Mouse (Mus musculus): ENCODE measurements at regions not wholly inside any gene's neighbourhood (a gene's known extent, or its start where the extent isn't known, plus 50 kb on each side); places are given as distances from the start of the nearest gene placed in this dataset.
A peak's percentile ranks its signal among the peaks of the same experiment; 100 is the strongest.

GRCm38 (mm10) chr4:150775281-150775680 is 78.4 kb upstream of the Errfi1 start:
- no peak overlapping the region for H3K27ac ChIP-seq (ENCODE audit: control insufficient read depth, low read depth, low read length)
- H3K4me3 ChIP-seq (ENCODE audit: control insufficient read depth in 1 of 2, insufficient read depth in 1 of 2, low read depth in 2 of 2, low read length in 2 of 2) = no peak overlapping the region
- TF ChIP-seq CHD2 (IDR thresholded peaks at IDR 0.05; ENCODE audit: low read length) (no peak), TBP (IDR thresholded peaks at IDR 0.05; ENCODE audit: low read depth, low read length) (no peak), NELFE (IDR thresholded peaks at IDR 0.05; ENCODE audit: low read depth, low read length) (no peak), ELF1 (IDR thresholded peaks at IDR 0.05; ENCODE audit: low read depth, low read length) (no peak), JUND (IDR thresholded peaks at IDR 0.05; ENCODE audit: low read depth, low read length) (no peak), POLR2AphosphoS5 (IDR thresholded peaks at IDR 0.05; ENCODE audit: borderline replicate concordance, low read depth, low read length) (no peak), MXI1 (IDR thresholded peaks at IDR 0.05; ENCODE audit: low read depth, low read length) (no peak)
- H3K79me2 ChIP-seq (ENCODE audit: control insufficient read depth, insufficient read depth, low read length, poor library complexity) = no peaks in the 10 kb centered on the region
- H3K9ac ChIP-seq (ENCODE audit: control insufficient read depth, low read depth, low read length, poor library complexity, severe bottlenecking) = no peak overlapping the region
- H3K27me3 ChIP-seq (ENCODE audit: control insufficient read depth in 1 of 2, insufficient read depth in 2 of 2, low read length in 2 of 2) = peaks cover 0 to 2% of the 10 kb centered on the region in 2 experiments; a peak in 1 of 4 replicates
- no peaks in the 10 kb centered on the region for H3K4me1 ChIP-seq (ENCODE audit: control insufficient read depth in 1 of 2, insufficient read depth in 2 of 2, low read length in 2 of 2)
- no peaks in the 10 kb centered on the region for H3K9me3 ChIP-seq (replicated peaks; ENCODE audit: insufficient read depth, low read length)
- DNase-seq (ENCODE audit: low read depth, low spot score) = no peak
- H3K36me3 ChIP-seq (ENCODE audit: control insufficient read depth in 1 of 2, insufficient read depth in 2 of 2, low read length in 2 of 2) = no peaks in the 10 kb centered on the region

GRCm38 (mm10) chr4:150774289-150774914 is 79.3 kb upstream of the Errfi1 start:
- Histone ChIP-seq H3K9me3 (replicated peaks; ENCODE audit: insufficient read depth, low read length) (no peaks in the 10 kb centered on the region), H3K27me3 (ENCODE audit: control insufficient read depth in 1 of 2, insufficient read depth in 2 of 2, low read length in 2 of 2) (peaks cover 0 to 2% of the 10 kb centered on the region in 2 experiments; a peak in 1 of 4 replicates), H3K27ac (ENCODE audit: control insufficient read depth, low read depth, low read length) (no peak overlapping the region), H3K36me3 (ENCODE audit: control insufficient read depth in 1 of 2, insufficient read depth in 2 of 2, low read length in 2 of 2) (no peaks in the 10 kb centered on the region), H3K4me3 (ENCODE audit: control insufficient read depth in 1 of 2, insufficient read depth in 1 of 2, low read depth in 2 of 2, low read length in 2 of 2) (no peak overlapping the region), H3K4me1 (ENCODE audit: control insufficient read depth in 1 of 2, insufficient read depth in 2 of 2, low read length in 2 of 2) (no peaks in the 10 kb centered on the region), H3K9ac (ENCODE audit: control insufficient read depth, low read depth, low read length, poor library complexity, severe bottlenecking) (no peak overlapping the region), H3K79me2 (ENCODE audit: control insufficient read depth, insufficient read depth, low read length, poor library complexity) (no peaks in the 10 kb centered on the region)
- no peak for TF ChIP-seq MAX (IDR thresholded peaks at IDR 0.05; ENCODE audit: low read length)
- no peak for TF ChIP-seq MAZ (IDR thresholded peaks at IDR 0.05; ENCODE audit: low read depth, low read length)
- TF ChIP-seq POLR2A (IDR thresholded peaks at IDR 0.05; ENCODE audit: control insufficient read depth in 1 of 2, insufficient read depth in 1 of 2, low read depth in 1 of 2, low read length in 2 of 2, poor library complexity in 1 of 2) = no peak
- no peak for TF ChIP-seq MYC (IDR thresholded peaks at IDR 0.05; ENCODE audit: low read depth, low read length)
- TF ChIP-seq RAD21 (IDR thresholded peaks at IDR 0.05; ENCODE audit: low read depth, low read length) = peak; percentile 21
- TF ChIP-seq CHD2 (IDR thresholded peaks at IDR 0.05; ENCODE audit: low read length) = no peak
- TF ChIP-seq ZKSCAN1 (IDR thresholded peaks at IDR 0.05; ENCODE audit: low read depth, low read length) = no peak
- no peak for TF ChIP-seq MYB (IDR thresholded peaks at IDR 0.05; ENCODE audit: low read depth, low read length)
- no peak for TF ChIP-seq SIN3A (IDR thresholded peaks at IDR 0.05; ENCODE audit: low read length)
- no peak for TF ChIP-seq GATA1 (IDR thresholded peaks at IDR 0.05; ENCODE audit: low read depth, low read length)
- TF ChIP-seq ZMIZ1 (IDR thresholded peaks at IDR 0.05; ENCODE audit: low read depth, low read length) = no peak
- TF ChIP-seq SMC3 (IDR thresholded peaks at IDR 0.05; ENCODE audit: low read depth, low read length) = peak; percentile 25
- no peak for TF ChIP-seq MEF2A (IDR thresholded peaks at IDR 0.05; ENCODE audit: extremely low read depth, insufficient replicate concordance, low read depth, low read length, poor library complexity, severe bottlenecking)
- no peak for TF ChIP-seq TCF12 (IDR thresholded peaks at IDR 0.05; ENCODE audit: low read depth, low read length)
- no peak for TF ChIP-seq CHD1 (IDR thresholded peaks at IDR 0.05; ENCODE audit: low read depth, low read length)
- no peak for TF ChIP-seq ETS1 (IDR thresholded peaks at IDR 0.05; ENCODE audit: low read depth, low read length)
- TF ChIP-seq ELF1 (IDR thresholded peaks at IDR 0.05; ENCODE audit: low read depth, low read length) = no peak
- TF ChIP-seq MAFK (IDR thresholded peaks at IDR 0.05; ENCODE audit: borderline replicate concordance, low read depth, low read length) = no peak
- TF ChIP-seq CTCF (IDR thresholded peaks at IDR 0.05 in 2 of 3, conservative IDR thresholded peaks at IDR 0.05 in 1 of 3; ENCODE audit: control insufficient read depth in 1 of 3, insufficient read depth in 1 of 3, low read depth in 2 of 3, low read length in 3 of 3, poor library complexity in 1 of 3, severe bottlenecking in 1 of 3) = peak in 2 of 3 experiments; percentile 45 to 55; a peak in 5 of 6 replicates
- TF ChIP-seq RCOR1 (IDR thresholded peaks at IDR 0.05; ENCODE audit: low read depth, low read length) = no peak
- TF ChIP-seq USF2 (IDR thresholded peaks at IDR 0.05; ENCODE audit: borderline replicate concordance in 1 of 2, insufficient read depth in 1 of 2, low read depth in 1 of 2, low read length in 2 of 2) = no peak
- TF ChIP-seq NELFE (IDR thresholded peaks at IDR 0.05; ENCODE audit: low read depth, low read length) = no peak
- TF ChIP-seq EP300 (IDR thresholded peaks at IDR 0.05; ENCODE audit: low read depth in 1 of 2, low read length in 2 of 2) = no peak
- DNase-seq (ENCODE audit: low read depth, low spot score) = peak; percentile 30
